Mouse (Mus musculus): ENCODE results near the gene Aurkb.

GRCm38 (mm10) chr11:69077316-69077715, 31.9 kb downstream of the Aurkb start:
- TF ChIP-seq POLR2A (IDR thresholded peaks at IDR 0.05; ENCODE audit: low read depth, low read length) (no peak), CTCF (IDR thresholded peaks at IDR 0.05; ENCODE audit: borderline replicate concordance, insufficient read depth, low read length) (no peak)

Data from embryonic fibroblast, embryonic 13.5 days (primary cell).